ENCODE assay signal across 10 mouse cellular contexts in the genomic region with DNA sequence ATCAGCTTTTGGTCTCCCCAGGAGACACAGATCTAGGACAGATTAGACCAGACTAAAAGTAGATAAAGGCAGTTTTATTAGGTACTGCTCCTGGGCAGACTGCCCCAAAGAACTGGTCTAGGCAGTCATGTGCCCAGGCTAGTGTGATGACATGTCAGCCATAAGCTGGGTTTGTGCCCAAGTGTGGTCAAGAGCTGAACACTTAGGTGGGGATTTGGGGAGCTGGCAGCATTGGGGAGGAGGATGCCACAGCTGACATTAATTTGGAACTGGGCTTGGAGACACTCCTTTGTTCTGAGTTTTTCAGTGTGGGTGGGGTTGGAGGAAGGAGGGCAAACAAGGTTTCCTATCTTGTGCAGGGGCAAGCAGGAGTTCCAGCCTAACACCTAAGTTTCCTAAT. TPM values are rescaled to one million over a fixed set of nuclear protein-coding genes. Genes with fewer than 3 reads are reported as not detected.
"Had no signal": no experiment of that assay in that cellular context is flagged by ENCODE, and none has a peak within 500 bp of the region (broad histone marks: within the 10 kb centered on the region; RNA-seq: fewer than 3 reads in every experiment).

No protein-coding gene starts in this region.

- H3K4me3 ChIP-seq: limb, embryonic 13.5 days had no signal

- H3K4me2 ChIP-seq: limb, embryonic 13.5 days had no signal

- H3K27me3 ChIP-seq: limb, embryonic 13.5 days had no signal

- H3K4me1 ChIP-seq: limb, embryonic 13.5 days had no signal

- H3K36me3 ChIP-seq: limb, embryonic 13.5 days had no signal

- DNase-seq: kidney, adult 8-10 months; kidney, postnatal 25 days; layer of hippocampus, adult 9-11 months; left cerebral cortex, postnatal 4 days; lung, adult 18-20 months; thymus, postnatal 4 days had no signal

- H3K27ac ChIP-seq: limb, embryonic 13.5 days; liver, embryonic 14.5 days; stomach, postnatal 0 days had no signal

- H3K9ac ChIP-seq: limb, embryonic 13.5 days; liver, embryonic 14.5 days had no signal

RNA-seq across cellular contexts. Expression of gene Degs2, which starts 43.9 kb away (rescaled TPM):
- total RNA-seq: left cerebral cortex, postnatal 4 days; megakaryocyte-erythroid progenitor cell, adult 5-6 weeks had no signal
